Mouse (Mus musculus) myocyte (in vitro differentiated cells): ENCODE measurements around the gene Synj2. TPM values are rescaled to one million over a fixed set of nuclear protein-coding genes. Genes with fewer than 3 reads are reported as not detected.

Source experiments
- H3K27me3 ChIP-seq: one replicate; pipeline ENCODE4 v1.6.1; 2011; ENCODE audit not compliant: control insufficient read depth, insufficient read depth, insufficient read length
- H3K36me3 ChIP-seq: one replicate; pipeline ENCODE4 v1.6.1; 2011; ENCODE audit not compliant: control insufficient read depth, insufficient read depth
- H3K4me2 ChIP-seq: one replicate; pipeline ENCODE4 v1.6.1; 2011; ENCODE audit warnings: low read depth, control low read depth
- H3K4me3 ChIP-seq: one replicate; pipeline ENCODE4 v1.5.1; 2011; ENCODE audit warnings: mild to moderate bottlenecking, control low read depth, moderate library complexity
- H3K79me2 ChIP-seq: one replicate; pipeline ENCODE4 v1.6.1; 2011; ENCODE audit not compliant: control insufficient read depth, insufficient read depth
- H3ac ChIP-seq: one replicate; pipeline ENCODE4 v1.6.1; 2011; ENCODE audit not compliant: control insufficient read depth, insufficient read length
- CEBPB ChIP-seq: IDR thresholded peaks from 2 replicates; pipeline ENCODE4 v1.6.1; 2011; ENCODE audit warnings: mild to moderate bottlenecking, moderate library complexity; ENCODE audit not compliant: poor library complexity, insufficient read depth, severe bottlenecking
- E2F4 ChIP-seq: IDR thresholded peaks from one replicate; pipeline ENCODE4 v1.6.1; 2011; ENCODE audit warnings: mild to moderate bottlenecking, control low read depth, moderate library complexity; ENCODE audit not compliant: insufficient read depth
- MAX ChIP-seq: IDR thresholded peaks from one replicate; pipeline ENCODE4 v1.6.1; 2011; ENCODE audit warnings: low read depth, mild to moderate bottlenecking, control low read depth
- MYOD1 ChIP-seq, 3 experiments: IDR thresholded peaks; one replicate each; pipeline ENCODE4 v1.6.1; 2011; ENCODE audit warnings: control low read depth in 2 of 3, low read depth in 2 of 3, mild to moderate bottlenecking in 2 of 3, moderate library complexity in 1 of 3; ENCODE audit not compliant: insufficient read length in 2 of 3, control insufficient read depth in 1 of 3
- MYOG ChIP-seq, 3 experiments: IDR thresholded peaks; one replicate each; pipeline ENCODE4 v1.6.1; 2011; ENCODE audit warnings: control low read depth in 2 of 3, low read depth in 2 of 3, mild to moderate bottlenecking in 2 of 3; ENCODE audit not compliant: insufficient read length in 2 of 3, control insufficient read depth in 1 of 3, insufficient read depth in 1 of 3
- POLR2A ChIP-seq: IDR thresholded peaks from one replicate; pipeline ENCODE4 v1.6.1; 2011; ENCODE audit warnings: low read depth, mild to moderate bottlenecking, control low read depth, moderate library complexity; ENCODE audit not compliant: insufficient read length
- POLR2AphosphoS2 ChIP-seq: IDR thresholded peaks from one replicate; pipeline ENCODE4 v1.6.1; 2011; ENCODE audit warnings: low read depth, control low read depth; ENCODE audit not compliant: insufficient read length
- REST ChIP-seq: IDR thresholded peaks from one replicate; pipeline ENCODE4 v1.6.1; 2011; ENCODE audit warnings: mild to moderate bottlenecking, control low read depth, moderate library complexity; ENCODE audit not compliant: insufficient read depth, insufficient read length
- SRF ChIP-seq: IDR thresholded peaks from one replicate; pipeline ENCODE4 v1.6.1; 2011; ENCODE audit warnings: low read depth; ENCODE audit not compliant: control insufficient read depth, insufficient read length
- TCF12 ChIP-seq: IDR thresholded peaks from one replicate; pipeline ENCODE4 v1.6.1; 2011; ENCODE audit warnings: mild to moderate bottlenecking, control low read depth; ENCODE audit not compliant: poor library complexity, insufficient read depth, severe bottlenecking
- TCF3 ChIP-seq: IDR thresholded peaks from one replicate; pipeline ENCODE4 v1.6.1; 2011; ENCODE audit warnings: low read depth, control low read depth; ENCODE audit not compliant: insufficient read length
- USF1 ChIP-seq: IDR thresholded peaks from one replicate; pipeline ENCODE4 v1.6.1; 2011; ENCODE audit warnings: low read depth, mild to moderate bottlenecking, control low read depth, moderate library complexity
- polyA plus RNA-seq: library from polyadenylated mRNA; unstranded; fragments of >200 nt; fragmentation: generic; extraction: Trizol; gene quantifications from one replicate; pipeline ENCODE4 v1.2.1, GENCODE M21; 2012; ENCODE audit warnings: missing spikeins

Synj2 gene
- polyA plus RNA-seq, 1 experiment = 32.1 TPM

DNA sequence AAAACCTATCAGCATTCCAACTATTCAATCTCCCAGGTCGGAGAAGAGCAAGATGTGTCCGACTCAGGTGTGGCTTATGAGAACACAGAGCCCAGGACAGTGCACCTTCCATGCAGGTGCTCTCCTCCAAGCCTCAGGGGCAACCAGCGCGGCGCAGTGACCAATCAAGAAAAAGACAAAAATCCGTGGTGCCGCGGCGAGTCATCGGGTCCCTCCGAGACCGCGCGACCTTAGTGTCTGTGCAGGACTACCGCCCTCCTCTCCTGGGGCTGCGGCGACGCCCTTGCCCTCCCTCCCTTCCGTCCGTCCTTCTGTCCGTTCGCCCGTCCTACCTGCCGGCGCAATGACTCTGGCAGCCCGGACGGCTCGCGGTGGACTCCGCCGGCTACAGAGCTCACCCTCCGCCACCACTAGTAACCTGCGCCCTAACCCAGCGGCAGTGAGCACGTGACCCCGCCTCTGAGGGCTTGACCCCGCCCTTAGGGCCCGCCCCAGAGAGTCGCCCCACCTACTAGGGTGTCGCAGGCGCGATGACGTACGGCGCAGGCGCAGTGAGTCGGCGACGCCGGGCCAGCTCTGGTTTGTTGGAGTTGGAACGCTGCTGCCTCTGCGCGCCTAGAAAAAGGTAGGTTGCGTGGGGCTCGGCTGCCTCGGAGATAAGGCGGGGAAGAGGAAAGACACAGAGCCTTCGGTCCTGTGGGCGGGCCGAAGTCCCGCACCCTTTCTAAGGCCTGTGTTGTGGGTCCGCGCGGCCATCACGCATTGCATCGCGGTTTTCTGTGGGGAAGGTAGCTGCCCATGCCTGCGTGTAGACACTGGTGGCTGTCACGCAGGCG, 138.4 kb downstream of the Synj2 start, which contains the start of the genes Serac1 and Gtf2h5:
TSS of gene Serac1 (minus strand) at position 455 of the 836 bp plus-strand sequence.
TSS of gene Gtf2h5 (plus strand) at position 500 of the 836 bp plus-strand sequence.
- H3K4me2 ChIP-seq = peak within 1 kb of the TSS; percentile 86
- H3K27me3 ChIP-seq = no peaks in the 10 kb centered on the region
- H3K4me3 ChIP-seq = peak within 1 kb of the TSS; percentile 95
- H3K36me3 ChIP-seq = peaks cover 19% of the 10 kb centered on the region
- peak; percentile 56 for TF ChIP-seq SRF
- TF ChIP-seq POLR2A = peak; percentile 89
- no peak for TF ChIP-seq REST
- TF ChIP-seq MAX = no peak
- TF ChIP-seq POLR2AphosphoS2 = peak; percentile 77
- no peak for TF ChIP-seq MYOG (IDR thresholded peaks at IDR 0.05; ENCODE audit: control insufficient read depth in 1 of 3, insufficient read depth in 1 of 3, insufficient read length in 2 of 3, low read depth in 2 of 3)
- TF ChIP-seq MYOD1 (IDR thresholded peaks at IDR 0.05; ENCODE audit: control insufficient read depth in 1 of 3, insufficient read length in 2 of 3, low read depth in 2 of 3) = no peak
- no peak for TF ChIP-seq E2F4
- peak; percentile 89 for TF ChIP-seq USF1
- H3ac ChIP-seq = peak within 1 kb of the TSS; percentile 61
- peaks cover 28% of the 10 kb centered on the region for H3K79me2 ChIP-seq

DNA sequence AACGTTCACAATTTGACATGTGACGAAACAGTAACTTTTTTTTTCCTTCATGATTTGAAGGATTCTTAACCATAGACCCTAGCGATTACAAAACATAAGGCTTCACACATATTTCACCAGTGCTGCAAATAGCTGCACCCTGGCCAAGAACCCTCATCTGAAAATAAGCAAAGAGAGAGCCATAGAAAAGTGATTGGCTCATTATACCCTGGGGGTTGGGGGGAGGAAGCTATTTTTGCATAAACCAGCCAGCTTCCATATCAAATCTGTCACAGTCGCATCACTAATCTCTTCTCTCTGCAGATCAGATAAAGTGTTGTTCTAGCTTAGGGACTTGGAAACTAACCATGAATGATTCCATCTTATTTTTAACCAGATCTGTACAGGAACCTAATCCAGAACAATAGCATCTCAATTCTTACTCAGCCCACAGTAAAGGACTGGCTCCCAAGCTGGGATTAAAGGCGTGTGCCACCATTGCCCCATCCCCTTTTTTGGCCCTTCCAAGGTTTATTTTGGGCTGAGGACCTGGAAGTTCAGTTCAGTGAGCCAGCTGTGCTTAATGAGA, 142.3 kb downstream of the Synj2 start:
- Histone ChIP-seq H3K4me3 (no peak overlapping the region), H3K79me2 (peaks cover 23% of the 10 kb centered on the region), H3K36me3 (peaks cover 39% of the 10 kb centered on the region), H3ac (no peak overlapping the region), H3K27me3 (no peaks in the 10 kb centered on the region), H3K4me2 (no peak overlapping the region)
- TF ChIP-seq MYOD1 (IDR thresholded peaks at IDR 0.05; ENCODE audit: control insufficient read depth in 1 of 3, insufficient read length in 2 of 3, low read depth in 2 of 3) = no peak
- TF ChIP-seq USF1 = no peak
- no peak for TF ChIP-seq MAX
- TF ChIP-seq CEBPB = no peak

DNA sequence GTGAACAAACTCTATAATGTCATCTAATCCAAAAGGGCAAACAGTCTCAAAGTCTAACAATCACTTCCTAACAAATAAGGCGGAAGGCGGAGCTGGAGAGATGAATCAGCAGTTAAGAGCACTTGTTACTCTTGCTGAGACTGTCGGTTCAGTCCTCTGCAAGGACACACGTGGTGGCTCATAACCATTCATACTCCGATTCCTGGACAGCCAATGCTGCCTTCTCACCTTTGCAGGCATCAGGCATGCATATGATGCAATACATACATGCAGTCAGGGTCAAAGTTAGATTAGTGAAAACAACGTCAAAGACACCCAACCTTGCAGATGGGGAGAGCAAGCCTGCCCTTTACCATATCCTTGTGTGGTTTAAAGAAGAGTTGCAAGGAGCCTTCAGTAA, 150.5 kb downstream of the Synj2 start:
- Histone ChIP-seq H3K36me3 (peaks cover 6% of the 10 kb centered on the region), H3K79me2 (no peaks in the 10 kb centered on the region), H3K4me2 (no peak overlapping the region), H3ac (no peak overlapping the region), H3K4me3 (no peak overlapping the region), H3K27me3 (no peaks in the 10 kb centered on the region)
- TF ChIP-seq POLR2A (no peak), E2F4 (no peak), CEBPB (no peak), REST (no peak), MYOG (IDR thresholded peaks at IDR 0.05; ENCODE audit: control insufficient read depth in 1 of 3, insufficient read depth in 1 of 3, insufficient read length in 2 of 3, low read depth in 2 of 3) (no peak), USF1 (no peak), SRF (no peak), MAX (no peak), TCF12 (no peak), POLR2AphosphoS2 (no peak), MYOD1 (IDR thresholded peaks at IDR 0.05; ENCODE audit: control insufficient read depth in 1 of 3, insufficient read length in 2 of 3, low read depth in 2 of 3) (no peak), TCF3 (no peak)

Other genes starting within 250 kb of the Synj2 start
- 24.7 TPM for gene Snx9, start 100.0 kb upstream of the Synj2 start, polyA plus RNA-seq
- 3.5 TPM for gene Serac1, start 138.5 kb downstream of the Synj2 start, polyA plus RNA-seq
- 72.8 TPM for gene Gtf2h5, start 138.5 kb downstream of the Synj2 start, polyA plus RNA-seq
- 56.4 TPM for gene Tulp4, start 165.2 kb downstream of the Synj2 start, polyA plus RNA-seq